Mouse (Mus musculus) adrenal gland, postnatal 14 days (tissue): ENCODE measurements around the gene Gm14214. TPM values are rescaled to one million over a fixed set of nuclear protein-coding genes. Genes with fewer than 3 reads are reported as not detected.
A peak's percentile ranks its signal among the peaks of the same experiment; 100 is the strongest.

Experiments
- DNase-seq: peaks from one replicate; pipeline ENCODE4 v3.0.0; 2021; ENCODE audit warnings: mixed read lengths
- total RNA-seq: library from RNA; stranded (reverse); gene quantifications from 2 replicates; pipeline ENCODE4 v1.2.3, GENCODE M21; 2021

Gene Gm14214
- total RNA-seq, 1 experiment from 2014 or later: not detected

DNA sequence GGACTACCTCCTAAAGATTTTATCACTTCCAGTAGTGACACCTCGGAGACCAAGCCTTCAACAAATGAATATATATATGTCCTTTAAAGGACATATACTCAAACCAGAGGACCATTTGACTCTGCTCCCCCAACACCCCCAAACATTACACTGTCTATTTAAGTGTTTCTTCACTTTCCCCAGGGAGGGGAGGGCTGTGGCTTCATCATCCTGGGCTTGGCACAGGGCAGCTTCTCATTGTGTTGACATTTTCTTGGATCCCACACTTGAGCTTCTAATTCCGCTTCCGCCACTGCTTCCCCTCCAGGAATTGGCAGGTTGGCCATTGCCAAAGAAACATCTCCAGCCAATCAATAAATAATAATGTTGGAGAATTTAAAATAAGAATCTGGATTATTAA lies 39.0 kb downstream of the Gm14214 start:
- peak; percentile 44 for DNase-seq

DNA sequence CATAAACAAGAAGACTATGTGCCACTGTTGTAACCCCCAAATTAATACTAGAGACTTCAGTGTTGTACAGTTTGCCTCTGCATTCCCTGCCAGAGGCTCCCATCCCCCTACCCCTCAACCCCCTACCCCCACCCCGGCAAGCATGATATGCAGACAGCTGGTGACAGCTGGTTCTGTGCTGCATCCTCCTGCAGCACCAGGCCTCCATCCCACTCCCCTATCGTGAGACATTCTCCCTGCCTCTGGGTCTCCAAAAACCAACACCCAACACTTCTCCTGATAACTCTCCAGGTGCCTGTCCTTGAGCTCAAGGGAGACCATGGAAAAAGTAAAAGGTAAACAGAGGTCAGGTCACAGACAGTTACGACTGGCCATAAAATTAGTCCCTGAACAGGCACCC lies 40.1 kb downstream of the Gm14214 start:
- no peak for DNase-seq

DNA sequence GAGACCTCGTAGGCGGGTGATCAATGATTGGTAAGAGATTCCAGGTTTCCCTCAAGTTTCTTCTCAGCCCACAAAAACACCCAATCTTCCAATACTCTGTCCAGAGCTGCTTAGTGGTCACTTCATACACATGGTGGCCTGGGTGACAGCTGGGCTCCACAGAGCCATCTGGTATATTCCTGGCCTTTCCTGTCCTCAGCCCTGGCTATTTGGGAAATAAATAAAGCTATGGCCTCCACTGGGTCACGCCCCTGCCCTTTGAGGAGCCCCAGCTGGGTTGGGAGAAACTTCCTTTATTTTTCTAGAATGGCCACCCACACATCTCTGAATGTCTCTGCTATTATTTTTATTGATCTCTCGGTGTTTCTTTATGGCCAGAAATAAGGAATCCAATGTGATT lies 46.4 kb downstream of the Gm14214 start:
- DNase-seq: no peak

DNA sequence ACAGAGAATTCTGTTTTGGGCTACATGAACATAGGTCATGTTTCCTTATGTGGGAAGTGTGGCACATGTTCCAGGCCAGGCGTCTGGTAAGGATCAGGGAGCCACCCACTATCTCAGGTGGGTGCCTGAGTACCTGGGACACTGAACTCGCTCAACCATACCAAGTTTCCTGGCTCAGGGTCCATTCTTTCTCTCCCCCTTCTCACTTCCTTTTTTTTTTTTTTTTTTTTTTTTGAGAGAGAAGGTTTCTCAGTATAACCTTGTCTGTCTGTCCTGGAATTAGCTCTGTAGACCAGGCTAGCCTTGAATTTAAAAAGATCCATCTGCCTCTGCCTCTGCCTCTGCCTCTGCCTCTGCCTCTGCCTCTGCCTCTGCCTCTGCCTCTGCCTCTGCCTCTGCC lies 49.5 kb downstream of the Gm14214 start:
- no peak for DNase-seq

Other genes starting within 250 kb of the Gm14214 start
- gene 1700003F12Rik, start 222.9 kb downstream of the Gm14214 start, total RNA-seq: 0.56 TPM in 1 of 2 replicates, not detected in the other
- gene Actl10, start 218.3 kb downstream of the Gm14214 start, total RNA-seq: not detected in 2 replicates
- 2.3 and 3.9 TPM in 2 replicates for gene Necab3, start 211.1 kb downstream of the Gm14214 start, total RNA-seq
- 12.1 and 12.2 TPM in 2 replicates for gene E2f1, start 200.1 kb downstream of the Gm14214 start, total RNA-seq
- 41.9 and 44.4 TPM in 2 replicates for gene Pxmp4, start 166.3 kb downstream of the Gm14214 start, total RNA-seq
- gene Zfp341, start 156.7 kb downstream of the Gm14214 start, total RNA-seq: 2.2 and 3.1 TPM in 2 replicates
- gene 4930519P11Rik, start 156.6 kb downstream of the Gm14214 start, total RNA-seq: not detected in 2 replicates
- gene Chmp4b, start 118.3 kb downstream of the Gm14214 start, total RNA-seq: 195 and 201 TPM in 2 replicates
- gene Raly, start 21.1 kb upstream of the Gm14214 start, total RNA-seq: 189 and 194 TPM in 2 replicates
- gene a, start 21.4 kb upstream of the Gm14214 start, total RNA-seq: not detected in 2 replicates
- gene Eif2s2, start 122.9 kb upstream of the Gm14214 start, total RNA-seq: 138 and 155 TPM in 2 replicates
- gene Gm14226, start 248.2 kb upstream of the Gm14214 start, total RNA-seq: 29.0 and 33.1 TPM in 2 replicates